Mouse (Mus musculus): ENCODE results near the gene Fzd5. TPM values are rescaled to one million over a fixed set of nuclear protein-coding genes. Genes with fewer than 3 reads are reported as not detected.

The Fzd5 gene
- polyA plus RNA-seq, 2 experiments = 2.1 to 3.9 TPM

DNA sequence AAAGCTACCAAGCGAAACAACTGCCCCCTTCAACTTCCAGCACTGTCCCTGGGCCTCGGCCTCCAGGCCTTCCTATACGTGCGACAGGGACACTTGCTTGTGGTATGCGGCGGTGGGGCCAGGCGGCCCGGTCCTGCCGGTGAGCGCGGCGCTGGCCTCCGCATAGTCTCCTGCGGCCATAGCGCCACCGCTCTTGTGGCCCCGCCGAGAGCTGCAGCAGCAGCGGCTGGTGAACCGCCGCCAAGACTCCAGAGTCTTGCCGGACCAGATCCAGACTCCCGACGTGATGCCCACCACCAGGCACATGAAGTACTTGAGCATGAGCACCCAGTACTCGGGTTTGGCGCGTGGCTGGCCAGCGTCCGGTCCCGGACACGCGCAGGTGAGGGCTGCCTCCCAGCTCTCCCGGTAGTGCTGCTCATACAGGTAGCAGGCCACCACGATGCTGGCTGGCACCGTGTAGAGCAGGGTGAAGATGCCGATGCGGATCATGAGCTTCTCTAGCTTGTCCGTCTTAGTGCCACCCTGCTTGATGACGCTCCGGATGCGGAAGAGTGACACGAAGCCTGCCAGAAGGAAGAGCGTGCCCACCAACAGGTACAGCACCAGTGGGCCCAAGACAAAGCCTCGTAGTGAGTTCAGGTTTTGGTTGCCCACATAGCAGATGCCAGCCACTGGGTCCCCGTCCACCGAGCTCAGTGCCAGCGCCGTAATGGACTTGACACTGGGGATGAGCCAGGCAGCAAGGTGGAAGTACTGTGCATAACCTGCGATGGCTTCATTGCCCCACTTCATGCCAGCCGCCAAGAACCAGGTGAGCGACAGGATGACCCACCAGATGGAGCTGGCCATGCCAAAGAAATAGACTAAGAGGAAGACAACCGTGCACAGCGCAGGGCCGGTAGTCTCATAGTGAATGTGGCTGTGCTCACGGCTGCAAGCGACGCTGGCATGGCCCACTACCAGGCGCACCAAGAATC, 2.5 kb downstream of the Fzd5 start:
- peaks cover 43% of the 10 kb centered on the region for H3K27me3 ChIP-seq (ENCODE audit: control insufficient read depth, insufficient read depth, low read length)
- no peak for ATAC-seq (ENCODE audit: low FRiP score, low read depth)

DNA sequence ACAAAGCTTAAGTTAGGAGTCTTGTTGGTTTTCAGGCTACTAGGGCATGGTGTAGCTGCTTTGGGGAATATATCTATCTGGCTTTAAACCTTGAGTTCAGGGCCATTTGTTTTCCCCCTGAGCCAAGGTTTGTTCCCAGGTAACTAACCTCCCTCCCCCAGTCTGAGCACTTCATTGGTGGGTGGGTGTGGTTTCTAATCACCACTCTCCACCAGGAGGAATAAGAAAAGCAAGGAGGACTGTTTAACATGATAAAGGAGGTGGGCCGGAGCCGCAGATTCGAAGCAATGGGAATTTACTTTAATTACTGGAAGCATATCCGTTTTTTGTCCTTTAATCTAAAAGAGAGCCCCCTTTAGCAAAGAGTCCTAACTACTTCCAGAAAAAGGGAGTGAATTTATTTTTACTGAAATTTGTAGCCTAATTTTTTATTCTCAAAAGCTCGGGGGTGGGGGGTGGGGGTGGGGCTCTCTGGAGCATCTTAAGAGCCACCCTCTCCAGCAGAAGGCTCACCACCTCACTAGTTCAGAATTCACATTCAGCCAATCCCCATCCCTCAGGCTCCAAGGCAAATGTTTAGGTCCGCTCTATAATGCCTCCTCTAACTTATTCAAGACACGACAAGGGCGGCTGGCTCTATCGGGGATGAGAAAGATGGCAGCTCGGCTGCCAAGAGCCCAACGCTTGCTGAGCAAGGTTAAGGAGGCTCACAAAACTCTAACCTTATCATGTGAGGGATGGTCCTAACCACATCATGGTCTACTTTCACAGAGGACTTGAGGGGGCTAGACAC, 3.9 kb downstream of the Fzd5 start:
- WGBS = 24% methylated on average over 11 of the region's 11 CpGs
- no peak overlapping the region for H3K9ac ChIP-seq (ENCODE audit: low read depth, low read length, severe bottlenecking)
- H3K36me3 ChIP-seq (ENCODE audit: control insufficient read depth, insufficient read depth, low read length) = 0 out of 2 replicates have a peak, but pooled peaks cover 3% of the 10 kb centered on the region
- peaks cover 43% of the 10 kb centered on the region for H3K27me3 ChIP-seq (ENCODE audit: control insufficient read depth, insufficient read depth, low read length)
- H3K4me3 ChIP-seq (replicated peaks; ENCODE audit: low read length) = peak overlapping the region; percentile 72
- no peak for ATAC-seq (ENCODE audit: low FRiP score, low read depth)
- DNase-seq (ENCODE audit: low spot score) = no peak
- no peaks in the 10 kb centered on the region for H3K9me3 ChIP-seq (ENCODE audit: control insufficient read depth, low read length)
- peaks cover 23% of the 10 kb centered on the region for H3K4me1 ChIP-seq (ENCODE audit: control insufficient read depth, insufficient read depth, low read length)
- no peak overlapping the region for H3K27ac ChIP-seq (replicated peaks; ENCODE audit: low read depth, low read length)
- peak overlapping the region; percentile 17; the same call in 1 of the 2 replicates for H3K4me2 ChIP-seq (replicated peaks; ENCODE audit: low read depth, low read length, severe bottlenecking)
- no peak for TF ChIP-seq POLR2A (IDR thresholded peaks at IDR 0.05; ENCODE audit: borderline replicate concordance, extremely low read depth, insufficient read depth, insufficient read length)

More for the DNA sequence above, 2.5 kb downstream of the Fzd5 start:
- no peak for DNase-seq (ENCODE audit: low spot score)
- H3K4me2 ChIP-seq (replicated peaks; ENCODE audit: low read depth, low read length, severe bottlenecking) = peak overlapping the region; percentile 95
- H3K9me3 ChIP-seq (ENCODE audit: control insufficient read depth, low read length) = no peaks in the 10 kb centered on the region
- 42% methylated on average over 58 of the region's 58 CpGs for WGBS
- peak overlapping the region; percentile 72 for H3K4me3 ChIP-seq (replicated peaks; ENCODE audit: low read length)
- peaks cover 26% of the 10 kb centered on the region for H3K4me1 ChIP-seq (ENCODE audit: control insufficient read depth, insufficient read depth, low read length)
- H3K9ac ChIP-seq (ENCODE audit: low read depth, low read length, severe bottlenecking) = peak overlapping the region; percentile 49
- H3K36me3 ChIP-seq (ENCODE audit: control insufficient read depth, insufficient read depth, low read length) = 0 out of 2 replicates have a peak, but pooled peaks cover 3% of the 10 kb centered on the region
- TF ChIP-seq POLR2A (IDR thresholded peaks at IDR 0.05; ENCODE audit: borderline replicate concordance, extremely low read depth, insufficient read depth, insufficient read length) = no peak
- no peak overlapping the region for H3K27ac ChIP-seq (replicated peaks; ENCODE audit: low read depth, low read length)

DNA sequence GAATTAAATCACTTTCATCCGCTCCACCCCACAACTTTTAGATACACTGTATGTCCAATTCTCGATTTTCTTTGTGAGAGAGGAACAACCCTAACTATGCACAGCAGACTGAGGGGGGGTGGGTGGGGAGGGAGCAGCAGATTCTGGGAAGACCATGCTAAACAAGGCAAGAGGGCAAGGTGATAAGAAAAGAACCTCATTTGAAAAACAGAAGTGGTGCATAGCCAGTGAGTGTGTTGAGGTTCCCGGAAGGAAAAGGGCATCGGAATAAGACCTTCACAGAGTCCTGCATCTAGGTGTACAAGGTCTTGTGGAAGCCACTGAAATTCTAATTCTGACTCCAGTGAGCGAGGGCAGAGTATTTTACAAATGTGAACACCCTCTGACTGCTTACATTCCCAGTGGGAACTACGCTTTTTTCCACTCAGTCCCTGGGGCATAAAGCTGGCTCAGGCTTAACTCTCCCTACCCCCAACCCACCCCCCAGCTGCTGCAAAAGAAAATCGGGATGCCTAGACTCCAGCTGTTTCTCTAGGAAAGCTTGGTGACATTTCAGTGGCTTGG, 4.8 kb downstream of the Fzd5 start:
- Histone ChIP-seq H3K9me3 (ENCODE audit: control insufficient read depth, low read length) (no peaks in the 10 kb centered on the region), H3K27ac (replicated peaks; ENCODE audit: low read depth, low read length) (no peak overlapping the region), H3K27me3 (ENCODE audit: control insufficient read depth, insufficient read depth, low read length) (peaks cover 43% of the 10 kb centered on the region), H3K9ac (ENCODE audit: low read depth, low read length, severe bottlenecking) (no peak overlapping the region), H3K4me2 (replicated peaks; ENCODE audit: low read depth, low read length, severe bottlenecking) (no peak overlapping the region), H3K4me1 (ENCODE audit: control insufficient read depth, insufficient read depth, low read length) (peaks cover 20% of the 10 kb centered on the region), H3K36me3 (ENCODE audit: control insufficient read depth, insufficient read depth, low read length) (peaks cover 3% of the 10 kb centered on the region; the same call in 1 of the 2 replicates), H3K4me3 (replicated peaks; ENCODE audit: low read length) (no peak overlapping the region)
- WGBS = 47% methylated on average over 7 of the region's 7 CpGs
- no peak for TF ChIP-seq POLR2A (IDR thresholded peaks at IDR 0.05; ENCODE audit: borderline replicate concordance, extremely low read depth, insufficient read depth, insufficient read length)
- ATAC-seq (ENCODE audit: low FRiP score, low read depth) (no peak), DNase-seq (ENCODE audit: low spot score) (no peak)

DNA sequence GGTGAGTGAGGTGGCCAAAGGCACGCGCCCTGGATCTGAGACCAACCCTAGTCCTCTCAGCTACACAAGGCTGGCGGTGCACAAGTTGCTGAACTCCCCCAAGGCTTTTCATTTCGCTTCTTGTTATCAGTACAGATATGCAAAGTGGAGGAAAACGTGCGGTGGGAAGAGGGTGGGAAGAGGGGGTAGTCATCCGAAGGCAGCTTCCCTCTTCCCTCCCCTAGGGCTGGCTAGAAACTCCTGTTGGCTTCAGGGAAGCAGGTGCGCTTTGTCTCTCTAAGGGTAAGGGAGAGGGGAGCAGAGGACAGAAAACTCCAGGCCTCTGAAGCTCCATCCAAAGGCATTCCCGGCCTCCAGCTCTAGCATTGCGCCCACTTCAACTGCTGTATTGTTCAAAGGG, 5.4 kb downstream of the Fzd5 start:
- DNase-seq (ENCODE audit: low spot score) (no peak), ATAC-seq (ENCODE audit: low FRiP score, low read depth) (no peak)
- Histone ChIP-seq H3K4me2 (replicated peaks; ENCODE audit: low read depth, low read length, severe bottlenecking) (no peak overlapping the region), H3K9me3 (ENCODE audit: control insufficient read depth, low read length) (no peaks in the 10 kb centered on the region), H3K9ac (ENCODE audit: low read depth, low read length, severe bottlenecking) (no peak overlapping the region), H3K4me3 (replicated peaks; ENCODE audit: low read length) (no peak overlapping the region), H3K27me3 (ENCODE audit: control insufficient read depth, insufficient read depth, low read length) (peaks cover 43% of the 10 kb centered on the region), H3K27ac (replicated peaks; ENCODE audit: low read depth, low read length) (no peak overlapping the region), H3K4me1 (ENCODE audit: control insufficient read depth, insufficient read depth, low read length) (peaks cover 20% of the 10 kb centered on the region), H3K36me3 (ENCODE audit: control insufficient read depth, insufficient read depth, low read length) (peaks cover 3% of the 10 kb centered on the region; the same call in 1 of the 2 replicates)
- WGBS = 53% methylated on average over 10 of the region's 10 CpGs
- TF ChIP-seq POLR2A (IDR thresholded peaks at IDR 0.05; ENCODE audit: borderline replicate concordance, extremely low read depth, insufficient read depth, insufficient read length) = no peak
